Mouse (Mus musculus) intestine, embryonic 16.5 days (tissue): ENCODE data around the gene Calm3. TPM values are rescaled to one million over a fixed set of nuclear protein-coding genes. Genes with fewer than 3 reads are reported as not detected.
A peak's percentile ranks its signal among the peaks of the same experiment; 100 is the strongest.

Experiments
- ATAC-seq: fragments of 200-750 bp; cut with Nextera tagmentation; 2 replicates; pipeline ENCODE4 v1.8.0; 2017; ENCODE audit warnings: moderate TSS enrichment, moderate library complexity
- H3K27ac ChIP-seq: fragments of 300-500 bp; sonication (generic); 2 replicates; pipeline ENCODE4 v1.5.1; 2014; ENCODE audit warnings: mild to moderate bottlenecking, low read length
- H3K27me3 ChIP-seq: fragments of 300-500 bp; sonication (generic); replicated peaks from 2 replicates; pipeline ENCODE4 v1.6.1; 2014; ENCODE audit warnings: low read length, control low read depth, mixed read lengths; ENCODE audit not compliant: control insufficient read depth, insufficient read depth
- H3K36me3 ChIP-seq: fragments of 300-500 bp; sonication (generic); 2 replicates; pipeline ENCODE4 v1.6.1; 2014; ENCODE audit warnings: low read length, control low read depth; ENCODE audit not compliant: control insufficient read depth, insufficient read depth
- H3K4me1 ChIP-seq: fragments of 300-500 bp; sonication (generic); 2 replicates; pipeline ENCODE4 v1.6.1; 2014; ENCODE audit warnings: low read length, control low read depth, mixed read lengths; ENCODE audit not compliant: control insufficient read depth, insufficient read depth
- H3K4me2 ChIP-seq: fragments of 300-500 bp; sonication (generic); 2 replicates; pipeline ENCODE4 v1.6.1; 2014; ENCODE audit warnings: low read depth, low read length, control low read depth
- H3K4me3 ChIP-seq: fragments of 300-500 bp; sonication (generic); 2 replicates; pipeline ENCODE4 v1.5.1; 2014; ENCODE audit warnings: mild to moderate bottlenecking, low read length
- H3K9ac ChIP-seq: fragments of 300-500 bp; sonication (generic); 2 replicates; pipeline ENCODE4 v1.6.1; 2014; ENCODE audit warnings: low read depth, low read length
- H3K9me3 ChIP-seq: fragments of 300-500 bp; sonication (generic); 2 replicates; pipeline ENCODE4 v1.6.1; 2016; ENCODE audit warnings: low read length, control low read depth; ENCODE audit not compliant: control insufficient read depth
- WGBS: fragments of 180-500 bp; shearing (Covaris S2); extraction: QIAGEN DNeasy Blood & Tissue Kit; methylation state at CpG from one replicate; pipeline ENCODE4 v1.1.7; 2014; 5-methylcytosine and 5-hydroxymethylcytosine counted together
- polyA plus RNA-seq: library from polyadenylated mRNA; unstranded; fragments of >200 nt; fragmentation: Nextera tagmentation; extraction: Ambion mirVana; gene quantifications from 2 replicates; pipeline ENCODE4 v1.2.1, GENCODE M21; 2015

Calm3 gene
- polyA plus RNA-seq, 1 experiment from 2014 or later = 163 TPM

GRCm38 (mm10) chr7:16944061-16944807 is 20.3 kb upstream of the Calm3 start, which contains the start of gene Pnmal2:
TSS of gene Pnmal2 (plus strand) at chr7:16944682.
- Histone ChIP-seq H3K36me3 (no peaks in the 10 kb centered on the region), H3K4me2 (peak within 1 kb of the TSS; percentile 93), H3K27me3 (peaks cover 32% of the 10 kb centered on the region), H3K9ac (peak within 1 kb of the TSS; percentile 79), H3K27ac (peak within 1 kb of the TSS; percentile 52), H3K4me3 (peak within 1 kb of the TSS; percentile 63), H3K4me1 (peaks cover 47% of the 10 kb centered on the region), H3K9me3 (no peaks in the 10 kb centered on the region)
- WGBS = 14% methylated on average over 36 of the region's 36 CpGs
- peak; percentile 77 for ATAC-seq

- ATAC-seq = no peak
- peaks cover 40% of the 10 kb centered on the region for H3K4me1 ChIP-seq
- H3K27me3 ChIP-seq = peaks cover 30% of the 10 kb centered on the region
- H3K9ac ChIP-seq = no peak overlapping the region
- no peak overlapping the region for H3K4me3 ChIP-seq
- no peaks in the 10 kb centered on the region for H3K36me3 ChIP-seq
- no peak overlapping the region for H3K27ac ChIP-seq
- H3K4me2 ChIP-seq = no peak overlapping the region
- no peaks in the 10 kb centered on the region for H3K9me3 ChIP-seq
- 48% methylated on average over 4 of the region's 4 CpGs for WGBS
These were observed 18.9 kb upstream of the Calm3 start for GRCm38 (mm10) chr7:16942861-16943260.

- Histone ChIP-seq H3K4me1 (peaks cover 16% of the 10 kb centered on the region), H3K36me3 (no peaks in the 10 kb centered on the region), H3K9me3 (no peaks in the 10 kb centered on the region), H3K4me2 (no peak overlapping the region), H3K4me3 (no peak overlapping the region), H3K27me3 (peaks cover 8% of the 10 kb centered on the region), H3K9ac (0 out of 2 replicates have a peak overlapping the region, but pooled peaks have one; percentile 15), H3K27ac (peak overlapping the region; percentile 58)
- no peak for ATAC-seq
- 37% methylated on average over 7 of the region's 7 CpGs for WGBS
These were observed 16.4 kb upstream of the Calm3 start for GRCm38 (mm10) chr7:16940292-16940691.

- H3K9ac ChIP-seq = no peak overlapping the region
- ATAC-seq = peak; percentile 32; the same call in 1 of the 2 replicates
- WGBS = 68% methylated on average over 17 of the region's 17 CpGs
- peaks cover 2% of the 10 kb centered on the region; the same call in 1 of the 2 replicates for H3K4me1 ChIP-seq
- H3K4me3 ChIP-seq = no peak overlapping the region
- H3K27ac ChIP-seq = no peak overlapping the region
- no peaks in the 10 kb centered on the region for H3K36me3 ChIP-seq
- no peaks in the 10 kb centered on the region for H3K9me3 ChIP-seq
- no peak overlapping the region for H3K4me2 ChIP-seq
- H3K27me3 ChIP-seq = no peaks in the 10 kb centered on the region
These were observed 14.3 kb upstream of the Calm3 start for GRCm38 (mm10) chr7:16938117-16938791.

- Histone ChIP-seq H3K9me3 (no peaks in the 10 kb centered on the region), H3K36me3 (no peaks in the 10 kb centered on the region), H3K27ac (no peak overlapping the region), H3K4me2 (no peak overlapping the region), H3K4me3 (no peak overlapping the region), H3K27me3 (no peaks in the 10 kb centered on the region), H3K9ac (no peak overlapping the region), H3K4me1 (peaks cover 2% of the 10 kb centered on the region; the same call in 1 of the 2 replicates)
- no peak for ATAC-seq
- 46% methylated on average over 4 of the region's 4 CpGs for whole genome bisulfite sequencing
These were observed 13.4 kb upstream of the Calm3 start for GRCm38 (mm10) chr7:16937312-16937711.

- no peak for ATAC-seq
- no peaks in the 10 kb centered on the region for H3K36me3 ChIP-seq
- H3K9ac ChIP-seq = no peak overlapping the region
- H3K9me3 ChIP-seq = no peaks in the 10 kb centered on the region
- H3K4me3 ChIP-seq = no peak overlapping the region
- no peak overlapping the region for H3K4me2 ChIP-seq
- H3K27me3 ChIP-seq = no peaks in the 10 kb centered on the region
- no peak overlapping the region for H3K27ac ChIP-seq
- 46% methylated on average over 14 of the region's 14 CpGs for WGBS
- no peaks in the 10 kb centered on the region for H3K4me1 ChIP-seq
These were observed 9.0 kb upstream of the Calm3 start for GRCm38 (mm10) chr7:16932704-16933577.

GRCm38 (mm10) chr7:16931968-16932627 is 8.2 kb upstream of the Calm3 start:
- no peak overlapping the region for H3K9ac ChIP-seq
- H3K9me3 ChIP-seq = no peaks in the 10 kb centered on the region
- H3K36me3 ChIP-seq = no peaks in the 10 kb centered on the region
- H3K27me3 ChIP-seq = no peaks in the 10 kb centered on the region
- no peak overlapping the region for H3K4me3 ChIP-seq
- ATAC-seq = peak; percentile 76
- no peaks in the 10 kb centered on the region for H3K4me1 ChIP-seq
- H3K27ac ChIP-seq = no peak overlapping the region
- H3K4me2 ChIP-seq = no peak overlapping the region
- 20% methylated on average over 14 of the region's 14 CpGs for WGBS

- no peak overlapping the region for H3K27ac ChIP-seq
- no peaks in the 10 kb centered on the region for H3K27me3 ChIP-seq
- ATAC-seq = 0 out of 2 replicates have a peak, but pooled peaks have one; percentile 12
- no peaks in the 10 kb centered on the region for H3K9me3 ChIP-seq
- WGBS = 13% methylated on average over 1 of the region's 1 CpGs
- no peaks in the 10 kb centered on the region for H3K36me3 ChIP-seq
- no peaks in the 10 kb centered on the region for H3K4me1 ChIP-seq
- no peak overlapping the region for H3K9ac ChIP-seq
- no peak overlapping the region for H3K4me3 ChIP-seq
- H3K4me2 ChIP-seq = no peak overlapping the region
These were observed 6.9 kb upstream of the Calm3 start for GRCm38 (mm10) chr7:16930850-16931249.
